Mouse (Mus musculus): ENCODE data around the gene Otog.

GRCm38 (mm10) chr7:46216481-46216880 is 24.3 kb upstream of the Otog start:
- TF ChIP-seq CTCF (IDR thresholded peaks at IDR 0.05; ENCODE audit: low read depth) (no peak), EP300 (IDR thresholded peaks at IDR 0.05; ENCODE audit: low read depth) (no peak)

Measured in liver, postnatal 0 days (tissue).